Mouse (Mus musculus) lung, adult 2 months (tissue): ENCODE results near the gene Nr1d2.

Experiments used
- CTCF ChIP-seq: fragments of 200-500 bp; IDR thresholded peaks from 2 replicates; pipeline ENCODE4 v1.5.1; 2011; ENCODE audit warnings: mild to moderate bottlenecking, low read length, control low read depth; ENCODE audit not compliant: insufficient read depth
- POLR2A ChIP-seq: fragments of 200-500 bp; IDR thresholded peaks from 2 replicates; pipeline ENCODE4 v1.6.1; 2011; ENCODE audit warnings: low read depth, mild to moderate bottlenecking, control low read depth, low read length, borderline replicate concordance; ENCODE audit errors: extremely low read depth

DNA sequence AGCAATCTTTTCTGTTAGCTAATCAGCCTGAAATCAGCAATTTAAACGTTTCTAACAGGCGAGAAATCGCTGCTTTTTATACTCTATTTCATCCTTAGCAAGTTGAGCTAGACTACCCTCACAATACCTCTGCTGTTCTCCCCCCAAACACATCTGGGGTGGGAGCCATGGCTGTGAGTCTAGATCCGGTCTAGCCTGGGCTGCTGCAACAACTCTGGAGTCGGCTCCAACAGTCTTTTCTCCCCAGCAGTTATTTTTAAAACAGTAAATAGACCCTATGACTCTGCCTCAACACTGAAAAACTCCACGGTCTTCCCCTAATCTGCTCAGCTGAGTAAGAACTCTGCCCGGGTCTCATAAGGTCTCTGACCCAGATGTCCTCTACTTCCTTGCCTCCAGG, 1.2 kb upstream of the Nr1d2 start:
- TF ChIP-seq CTCF, result no peak
- TF ChIP-seq POLR2A, result no peak
